Mouse (Mus musculus) layer of hippocampus, adult 11-12 months (tissue): ENCODE results near the gene Scnn1g.
A peak's percentile ranks its signal among the peaks of the same experiment; 100 is the strongest.

Source experiments
- DNase-seq: peaks from one replicate; pipeline ENCODE4 v3.0.0; 2022; ENCODE audit warnings: low spot score

Gene Scnn1g

GRCm38 (mm10) chr7:121778980-121779379 lies 44.7 kb downstream of the Scnn1g start:
- no peak for DNase-seq

GRCm38 (mm10) chr7:121779409-121779808 lies 45.1 kb downstream of the Scnn1g start:
- no peak for DNase-seq

- no peak for DNase-seq
Measured at GRCm38 (mm10) chr7:121782188-121782909, 48.1 kb downstream of the Scnn1g start.

- no peak for DNase-seq
Measured at GRCm38 (mm10) chr7:121785651-121786228, 51.5 kb downstream of the Scnn1g start.

GRCm38 (mm10) chr7:121797781-121798180 lies 63.5 kb downstream of the Scnn1g start:
- no peak for DNase-seq

GRCm38 (mm10) chr7:121802471-121802870 lies 68.2 kb downstream of the Scnn1g start:
- no peak for DNase-seq

GRCm38 (mm10) chr7:121803011-121803410 lies 68.7 kb downstream of the Scnn1g start:
- DNase-seq = no peak

GRCm38 (mm10) chr7:121805811-121806496 lies 71.7 kb downstream of the Scnn1g start:
- DNase-seq = peak; percentile 63

GRCm38 (mm10) chr7:121807726-121808580 lies 73.7 kb downstream of the Scnn1g start:
- DNase-seq = no peak
